Mouse (Mus musculus) thymus, adult 18-20 months (tissue): Measurements from ENCODE around the gene Cox7a2l.

Experiments
- DNase-seq, 2 experiments: peaks; one replicate each; pipeline ENCODE4 v3.0.0; 2022; ENCODE audit warnings: mixed read lengths in 2 of 2

Gene Cox7a2l

DNA sequence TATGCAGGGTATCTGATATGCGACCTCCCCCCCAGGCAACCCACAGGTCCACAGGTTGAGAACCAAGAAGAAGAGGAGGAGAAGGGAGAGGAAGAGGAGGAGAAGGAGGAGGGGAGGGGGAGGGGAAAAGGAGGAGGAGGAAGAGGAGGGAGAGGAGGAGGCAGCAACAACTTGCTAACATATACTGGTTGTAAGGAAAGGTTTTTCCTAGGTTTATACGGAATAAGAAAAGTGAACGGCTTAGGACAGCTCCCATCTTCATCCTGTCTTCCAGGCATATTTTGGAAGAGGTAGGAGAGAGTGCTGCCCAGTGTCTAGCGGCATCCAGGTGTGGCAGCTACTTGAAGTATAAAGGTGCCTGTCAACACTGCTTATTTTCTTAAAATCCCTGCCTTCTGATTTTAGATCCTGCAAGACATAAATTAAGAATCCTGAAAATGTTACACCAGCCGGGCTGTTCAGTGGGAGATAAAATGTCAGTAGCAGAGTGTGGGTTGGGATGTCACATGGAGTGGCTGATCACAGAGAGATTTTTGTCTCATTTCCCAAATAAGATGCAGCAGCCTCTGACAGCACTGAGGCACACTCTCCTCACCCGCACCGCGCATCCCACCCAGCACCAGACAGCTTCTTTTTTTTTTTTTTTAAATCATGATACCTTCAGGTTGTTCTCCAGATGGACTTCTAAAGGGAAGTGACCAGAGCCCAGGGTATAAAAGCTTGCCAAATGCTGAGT, at the start of gene Cox7a2l:
Gene Cox7a2l (minus strand): TSS at position 51 of the 736 bp plus-strand sequence.
- no peak for DNase-seq

DNA sequence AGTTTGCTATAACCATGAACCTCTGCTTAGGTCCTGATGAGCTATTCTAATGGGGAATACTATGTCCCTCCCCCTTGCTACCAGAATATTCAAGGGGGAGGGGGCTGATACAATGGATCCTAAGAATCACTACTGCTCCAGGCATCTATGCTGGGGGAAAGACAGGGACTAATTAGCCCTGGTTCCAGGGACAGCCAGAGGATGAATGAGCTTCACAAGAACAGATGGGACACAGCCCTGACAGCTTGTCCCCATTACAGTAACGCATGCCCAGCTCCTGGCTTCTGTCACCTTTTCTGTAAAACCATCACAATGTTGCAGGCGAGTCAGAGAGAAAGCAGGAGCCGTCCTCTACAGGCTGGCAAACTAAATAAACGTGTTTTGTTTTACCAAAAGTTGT, 48.4 kb upstream of the Cox7a2l start:
- no peak for DNase-seq

DNA sequence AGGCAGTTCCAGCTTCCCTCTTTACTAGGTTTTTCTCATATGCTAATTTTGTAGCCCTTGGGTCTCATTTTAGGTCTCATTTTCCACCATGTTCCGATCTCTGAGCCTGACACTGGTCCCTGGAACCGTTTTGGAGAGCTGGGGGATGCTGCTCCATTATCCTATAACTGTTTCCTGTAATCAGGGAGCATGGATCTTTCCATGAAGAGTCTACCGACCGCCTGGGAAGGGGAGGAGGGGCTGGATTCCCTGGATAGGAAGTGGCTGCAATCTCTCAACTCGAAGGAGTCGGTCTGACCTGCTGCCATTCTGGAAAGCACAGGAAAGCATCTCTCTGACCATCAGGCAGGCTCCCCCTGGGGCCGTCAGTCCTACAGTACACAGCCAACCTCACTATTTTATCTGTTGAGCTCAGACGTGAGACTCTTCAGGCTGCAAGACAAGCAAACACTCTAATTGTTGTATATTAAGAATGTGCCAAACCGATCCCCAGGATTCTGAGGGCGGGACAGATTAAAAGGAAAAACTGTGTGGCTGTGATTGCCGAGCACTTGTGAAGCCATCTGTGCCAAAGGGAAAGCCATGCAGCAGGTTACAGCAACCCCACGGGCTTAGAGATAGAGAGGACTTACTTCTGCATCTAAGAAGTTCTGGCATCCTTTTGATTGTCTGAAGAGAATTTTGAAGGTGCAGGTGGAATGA, 47.1 kb upstream of the Cox7a2l start:
- DNase-seq: no peak

DNA sequence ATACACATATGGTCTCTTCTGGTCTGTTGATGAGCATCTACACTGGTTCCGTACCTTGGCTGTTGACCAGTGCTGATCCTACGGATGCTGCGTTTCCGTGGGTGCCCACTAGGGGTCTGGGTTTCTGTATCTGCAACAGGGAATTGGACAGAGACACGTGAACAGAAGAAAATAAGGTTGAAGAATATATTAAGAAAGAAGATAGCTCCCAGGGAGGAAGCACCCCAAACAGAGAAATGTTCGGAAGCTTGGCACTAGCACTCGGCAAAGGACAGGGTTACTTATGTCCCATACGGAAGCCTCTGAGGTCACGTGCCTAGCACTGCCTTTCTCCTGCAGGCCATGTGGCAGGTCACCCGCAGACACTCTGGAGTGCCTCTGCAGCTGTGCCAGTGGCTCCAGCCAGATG, 46.6 kb upstream of the Cox7a2l start:
- DNase-seq: peak in 1 of 2 experiments; percentile 25

DNA sequence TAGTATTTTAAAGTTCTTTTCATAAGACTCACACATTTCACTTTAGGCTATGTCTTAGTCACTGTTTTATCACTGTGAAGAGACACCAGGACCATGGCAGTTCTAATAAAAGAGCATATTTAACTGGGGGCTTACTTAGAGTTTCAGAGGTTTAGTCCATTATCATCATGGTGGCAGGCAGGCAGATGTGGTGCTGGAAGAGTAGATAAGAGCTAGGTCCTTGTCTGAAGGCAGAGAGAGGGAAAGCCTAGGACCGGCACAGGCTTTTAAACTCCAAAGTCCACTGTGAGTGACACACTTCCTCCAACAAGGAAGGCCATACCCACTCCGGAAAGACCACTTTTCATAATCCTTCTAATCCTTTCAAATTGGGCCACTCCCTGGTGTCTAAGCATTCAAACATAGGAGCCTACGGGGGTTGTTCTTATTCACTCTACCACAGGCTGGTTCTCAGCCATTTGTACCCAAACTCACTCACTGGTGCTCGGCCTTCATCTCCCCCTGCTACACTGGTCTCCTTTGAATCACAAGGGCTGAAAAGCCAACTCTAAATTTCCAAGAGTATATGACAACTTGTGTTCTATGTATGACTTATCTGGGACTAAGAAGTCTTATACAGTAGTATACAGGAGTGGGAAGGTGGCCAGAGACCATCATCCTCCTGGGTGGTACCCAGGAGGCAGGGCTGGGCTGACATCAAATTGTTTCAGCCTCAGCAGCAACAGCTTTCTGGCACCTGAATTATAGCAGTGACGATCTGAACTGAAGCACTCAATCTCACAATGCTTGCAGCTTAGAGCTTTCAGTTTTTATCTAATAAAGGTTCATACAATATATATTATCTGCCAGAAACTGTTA, 45.3 kb upstream of the Cox7a2l start:
- no peak for DNase-seq

DNA sequence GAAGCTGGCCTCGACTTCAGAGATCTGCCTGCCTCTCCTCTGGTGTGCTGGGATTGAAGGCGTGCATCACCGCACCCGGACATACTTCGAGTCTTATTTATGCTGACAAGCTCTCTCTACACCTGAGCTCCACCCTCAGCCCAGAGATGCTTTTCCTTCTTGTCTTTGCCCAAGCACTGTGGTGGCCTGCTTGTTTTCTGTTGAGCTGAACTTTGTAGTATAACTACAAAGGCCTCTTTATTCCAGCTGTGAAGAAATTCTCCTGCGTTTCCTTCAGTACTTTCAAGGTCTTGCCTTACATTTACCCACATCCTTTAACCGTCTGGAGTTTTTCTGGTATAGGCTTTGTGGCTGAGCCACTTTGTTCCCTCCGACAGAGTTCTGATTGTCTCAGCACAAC, 42.0 kb upstream of the Cox7a2l start:
- DNase-seq: peak; percentile 28 to 61

DNA sequence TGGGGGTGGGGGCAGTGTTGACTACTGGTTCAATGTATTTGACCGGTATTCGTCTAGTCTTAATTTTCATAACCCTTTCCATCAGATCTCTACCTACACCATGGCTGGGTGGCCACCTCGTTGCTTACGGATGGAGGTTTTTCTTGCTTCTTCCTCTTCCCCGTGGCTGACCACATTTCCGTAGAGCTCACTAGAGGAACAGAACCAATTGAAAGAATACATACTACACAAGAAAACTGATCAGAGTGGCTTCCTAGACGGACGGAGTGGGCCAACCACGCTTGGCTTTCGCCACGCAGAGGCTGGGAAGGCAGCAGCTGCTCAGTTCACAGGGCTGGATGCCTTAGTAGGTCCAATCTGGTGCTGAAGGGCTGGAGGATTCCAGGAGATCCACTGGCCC, 38.7 kb upstream of the Cox7a2l start:
- DNase-seq: no peak

DNA sequence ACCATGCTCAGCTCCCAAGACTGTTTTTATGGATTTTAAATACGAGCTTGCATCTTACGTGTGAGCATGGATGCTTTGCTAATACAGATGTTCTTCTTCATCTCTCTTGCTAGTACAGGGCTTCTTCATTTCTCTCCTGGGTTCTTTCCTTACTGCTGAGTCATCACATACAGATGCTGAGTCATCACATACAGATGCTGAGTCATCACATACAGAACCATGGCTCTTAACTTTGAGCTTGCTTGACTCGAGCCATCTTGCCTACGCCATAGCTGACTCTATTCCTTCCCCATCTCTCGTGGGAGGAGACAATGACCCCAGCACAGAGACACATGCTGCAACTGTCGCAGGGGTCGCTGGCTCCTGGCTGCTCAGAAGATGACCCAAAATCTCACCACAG, 37.9 kb upstream of the Cox7a2l start:
- DNase-seq: no peak

DNA sequence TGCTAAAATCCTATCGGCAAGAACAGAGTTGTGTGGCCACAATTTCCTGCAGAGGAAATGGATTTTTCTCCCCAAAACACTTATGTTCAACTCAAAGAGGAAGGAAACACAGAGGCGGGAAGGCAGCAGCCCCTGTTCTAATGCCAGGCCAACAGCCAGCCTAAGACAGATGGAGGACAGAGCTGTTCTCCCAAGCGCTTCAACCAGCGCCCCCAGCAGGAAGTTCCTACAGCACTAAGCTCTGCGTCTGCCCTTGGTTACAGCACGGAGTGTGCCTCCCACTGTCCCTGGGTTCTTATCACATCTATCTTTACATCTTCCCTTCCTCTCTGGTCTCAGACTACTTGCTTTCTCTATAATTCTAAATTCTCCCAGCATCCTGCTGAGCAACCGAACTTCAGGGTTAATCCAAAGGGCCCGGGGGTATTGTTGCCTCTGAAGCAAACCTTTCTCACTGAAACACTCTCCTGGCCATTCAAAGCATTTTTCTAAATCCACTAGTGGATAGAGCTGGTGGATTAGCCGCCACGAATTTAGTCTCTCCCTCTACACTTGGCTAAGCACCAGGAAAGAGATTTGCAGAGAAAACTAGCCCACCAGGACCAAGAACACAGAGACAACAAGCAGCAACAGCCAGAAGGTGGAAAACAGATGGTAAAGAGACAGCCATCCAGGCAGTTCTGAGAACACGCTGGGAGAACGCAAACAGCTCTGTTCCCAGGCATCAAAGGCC, 31.5 kb upstream of the Cox7a2l start:
- DNase-seq: peak in 1 of 2 experiments; percentile 33

DNA sequence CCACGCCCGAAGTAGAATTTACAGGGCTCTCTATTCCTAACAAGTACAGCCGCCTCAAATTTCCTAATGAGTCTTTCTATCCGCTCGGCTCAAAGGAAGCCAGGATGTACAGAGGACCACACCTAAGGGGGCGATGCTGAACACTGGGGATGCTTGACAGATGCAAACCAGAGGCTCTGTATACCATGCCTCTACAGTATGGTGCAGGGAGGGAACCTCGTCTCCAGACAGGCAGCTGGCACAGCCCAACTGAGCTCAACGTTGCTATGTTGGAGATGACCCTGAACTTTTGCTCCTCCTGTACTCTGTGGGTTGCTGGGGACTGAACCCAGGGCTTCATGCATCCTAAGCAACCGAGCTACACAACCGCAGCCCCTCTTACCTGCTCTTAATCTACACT, 30.0 kb upstream of the Cox7a2l start:
- no peak for DNase-seq

DNA sequence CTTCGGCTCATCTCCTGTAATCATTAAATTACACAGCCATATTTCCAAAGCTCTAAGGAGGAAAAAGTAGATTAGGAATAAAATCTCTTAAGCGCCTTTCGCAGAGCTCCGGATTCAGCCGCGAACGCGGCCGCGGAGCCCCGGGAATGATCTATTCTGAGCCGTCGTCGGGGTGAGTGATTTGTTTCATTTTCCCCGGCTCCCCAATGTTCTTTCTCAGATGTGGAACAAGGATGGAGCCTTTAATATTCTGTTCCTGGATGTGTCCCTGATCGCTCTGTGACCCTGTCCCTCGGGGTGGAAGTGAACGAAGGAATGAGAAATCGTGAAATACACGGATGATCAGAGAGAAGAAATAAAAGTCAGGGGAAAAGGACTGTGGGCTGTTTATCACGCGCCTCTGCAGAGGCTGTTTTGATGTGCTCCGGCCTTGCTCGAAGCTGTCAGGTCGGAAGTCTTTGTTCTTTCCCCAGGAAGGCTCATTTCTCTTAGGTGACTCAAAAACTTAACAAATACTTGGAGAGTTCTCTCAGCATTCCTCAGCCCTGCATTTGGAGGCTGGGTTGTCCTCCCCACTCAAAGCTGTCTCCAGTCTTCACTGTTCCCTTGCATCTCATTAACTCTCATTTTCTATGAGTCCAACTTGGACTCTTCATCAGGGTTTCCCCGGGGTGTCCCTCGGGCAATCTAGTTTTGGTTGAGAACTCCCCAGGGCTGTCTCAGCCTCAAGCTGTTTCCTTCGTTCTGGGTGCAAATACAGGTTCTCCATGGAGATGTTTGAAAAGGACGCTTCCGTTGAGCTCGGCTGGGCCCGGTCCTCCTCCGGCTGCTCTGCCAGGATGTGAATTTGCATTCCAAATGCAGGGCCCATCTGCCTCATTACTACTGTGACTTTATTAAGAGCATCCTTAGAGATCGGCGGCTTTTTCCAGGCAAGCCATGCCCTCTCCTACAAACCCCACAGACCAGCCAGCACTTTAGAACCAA, 28.9 kb upstream of the Cox7a2l start:
- DNase-seq: no peak

DNA sequence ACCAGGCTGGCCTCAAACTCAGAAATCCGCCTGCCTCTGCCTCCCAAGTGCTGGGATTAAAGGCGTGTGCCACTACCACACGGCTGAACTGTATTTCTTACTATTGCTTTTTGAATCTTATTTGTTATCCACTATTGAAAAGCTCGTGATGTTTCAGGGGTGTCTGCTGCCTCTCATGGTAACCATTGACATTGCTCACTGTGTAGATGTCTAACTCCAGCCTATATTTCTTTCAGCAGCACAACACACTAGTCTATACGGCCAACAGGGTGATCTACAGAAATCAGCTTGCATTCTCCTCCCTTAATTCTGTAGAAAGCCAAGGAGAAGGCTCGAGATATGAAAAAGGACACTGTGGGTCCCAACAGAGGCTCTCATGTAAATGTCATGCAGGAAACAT, 28.1 kb upstream of the Cox7a2l start:
- DNase-seq: no peak

DNA sequence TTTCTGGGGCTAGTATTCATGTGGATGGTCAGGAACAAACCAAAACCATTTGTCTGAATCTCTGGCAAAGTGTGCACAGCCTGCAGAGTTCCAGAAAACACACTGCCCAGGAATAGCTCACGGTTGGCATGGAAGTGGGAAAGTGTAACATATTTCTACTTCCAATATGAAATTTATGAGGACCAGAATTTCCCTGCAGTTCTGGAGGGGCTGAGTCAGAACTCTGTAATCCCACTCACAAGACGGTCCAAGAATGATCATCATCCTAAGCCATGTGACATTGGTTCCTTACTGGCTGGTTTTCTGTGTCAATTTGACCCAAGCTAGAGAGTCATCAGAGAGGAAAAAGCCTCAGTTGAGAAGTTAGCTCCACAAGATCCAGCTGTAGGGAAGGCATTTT, 25.3 kb upstream of the Cox7a2l start:
- DNase-seq: no peak

DNA sequence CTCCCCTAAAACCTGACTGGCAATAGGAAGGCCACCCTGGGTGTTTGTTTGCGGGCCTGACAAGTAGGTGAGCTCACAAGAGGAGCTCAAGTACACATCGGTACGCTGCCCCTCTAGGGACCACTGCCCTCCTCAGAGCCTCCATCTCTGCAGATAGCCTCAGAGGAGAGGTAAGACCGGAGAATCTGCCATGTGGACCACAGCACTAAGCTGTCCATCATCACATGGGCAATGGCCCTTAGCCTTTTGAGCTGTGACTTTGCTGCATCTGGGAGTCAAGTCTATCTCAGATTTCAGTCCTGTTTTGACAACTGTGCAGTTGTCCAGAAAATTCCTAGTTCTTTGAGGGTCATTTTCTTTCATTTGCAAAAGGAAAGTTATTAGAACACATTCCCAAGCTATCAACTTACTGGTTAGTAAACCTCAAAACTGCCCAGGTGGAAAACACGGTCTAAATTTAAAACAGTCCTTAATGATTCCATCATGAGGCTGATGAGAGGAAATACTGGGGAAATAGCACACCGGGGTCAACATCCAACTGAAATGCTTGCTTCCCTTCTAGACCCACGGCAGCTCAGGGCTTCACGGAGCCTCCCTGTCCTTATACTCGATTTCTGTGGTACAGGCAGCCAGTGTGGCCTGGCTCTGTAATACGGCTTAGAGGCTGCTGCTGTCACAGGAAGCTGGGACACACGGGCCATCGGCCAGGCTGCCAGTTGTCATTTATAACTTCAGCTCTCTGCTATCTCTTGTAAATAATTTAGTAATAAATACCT, 22.3 kb upstream of the Cox7a2l start:
- no peak for DNase-seq

DNA sequence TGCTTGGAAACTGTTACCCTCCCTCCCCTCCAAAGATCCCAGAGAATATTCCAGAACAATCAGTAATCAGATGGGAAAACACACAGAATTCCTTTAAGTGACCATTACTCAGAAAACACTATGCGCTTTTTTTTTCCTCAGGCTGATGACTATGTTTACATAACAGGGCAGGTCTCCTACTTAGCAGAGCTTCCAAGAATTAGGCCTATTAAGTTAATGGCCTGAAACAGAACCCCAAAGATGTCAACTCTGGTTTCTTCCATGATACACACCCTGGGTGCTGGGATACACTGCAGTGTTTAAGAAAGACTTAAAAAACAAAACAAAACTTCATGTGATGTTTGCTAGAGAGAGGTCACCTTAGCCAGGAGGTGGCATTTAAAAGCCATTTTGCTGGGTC, 21.6 kb upstream of the Cox7a2l start:
- DNase-seq: no peak

DNA sequence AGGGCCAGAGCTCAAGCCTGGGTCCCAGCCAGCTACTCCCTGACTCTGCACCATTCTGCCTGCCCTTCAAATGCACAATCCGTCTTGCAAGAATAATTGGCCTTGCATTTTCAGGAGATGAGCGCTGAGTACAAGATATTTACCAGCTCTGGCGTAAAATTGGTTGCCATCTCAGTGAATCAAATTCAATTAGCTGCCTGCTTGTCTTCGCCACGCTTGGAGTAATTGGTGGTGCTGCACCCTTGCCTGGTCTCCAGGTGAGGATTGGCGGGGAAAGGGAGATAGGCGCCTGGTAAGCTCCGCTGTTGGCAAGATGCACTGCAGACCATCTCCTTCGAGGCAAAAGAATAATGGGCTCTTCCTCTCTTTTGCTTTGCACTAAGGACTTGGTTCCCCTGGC, 21.0 kb upstream of the Cox7a2l start:
- DNase-seq: no peak

DNA sequence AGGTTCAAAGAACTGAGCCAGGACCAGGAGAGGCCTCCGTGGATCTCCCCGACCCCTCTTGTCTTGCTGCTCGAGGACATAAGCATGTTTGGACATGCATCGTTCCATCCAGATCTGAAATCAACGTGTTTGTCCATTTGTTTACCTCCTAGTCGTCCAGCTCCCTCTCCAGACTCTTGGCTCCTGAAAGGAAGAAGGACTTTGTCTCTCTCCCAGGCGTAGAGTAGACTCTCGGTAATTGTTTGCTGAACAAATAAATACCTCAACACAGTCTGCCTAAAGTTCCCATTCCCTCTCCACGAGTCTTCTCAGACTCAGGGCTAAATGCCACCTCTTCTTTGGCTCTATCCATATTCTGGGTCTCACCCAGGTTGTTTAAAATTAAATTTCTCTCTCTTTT, 16.0 kb upstream of the Cox7a2l start:
- no peak for DNase-seq

DNA sequence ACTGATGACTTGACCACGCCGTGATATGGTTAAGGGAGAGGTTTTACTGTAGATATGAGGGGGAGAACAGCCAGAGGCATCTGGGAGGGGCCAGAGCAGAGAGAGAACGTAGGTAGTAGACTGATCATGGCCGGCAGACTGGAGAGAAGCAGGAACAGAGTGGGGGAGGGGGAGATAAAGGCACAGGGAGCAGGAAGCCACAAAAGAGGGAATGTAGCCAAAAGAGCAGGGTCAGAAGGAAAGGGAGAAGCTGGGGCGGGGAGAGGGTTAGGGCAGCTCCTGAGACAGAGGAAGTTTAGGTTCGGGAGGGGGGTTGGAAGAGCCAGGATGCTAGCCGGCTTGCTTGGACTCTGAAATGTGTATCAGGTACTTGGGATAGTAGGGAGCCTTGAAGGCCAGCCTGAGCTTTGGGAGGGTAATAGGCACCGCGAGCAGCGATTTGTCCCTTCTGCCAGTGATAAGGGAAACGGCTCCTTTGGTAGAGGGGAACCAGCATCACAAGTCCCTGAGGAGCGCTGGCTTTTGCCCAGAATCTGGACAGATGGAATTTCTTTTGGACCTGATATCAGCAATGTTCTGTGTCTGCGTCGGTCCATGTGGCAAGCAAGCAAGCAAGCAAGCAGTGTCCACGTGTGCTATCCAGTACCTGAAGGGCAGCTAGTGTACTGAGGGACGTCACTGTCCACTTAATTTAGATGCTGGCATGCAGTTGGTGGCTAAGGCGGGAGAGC, 10.7 kb upstream of the Cox7a2l start:
- DNase-seq: peak in 1 of 2 experiments; percentile 30

DNA sequence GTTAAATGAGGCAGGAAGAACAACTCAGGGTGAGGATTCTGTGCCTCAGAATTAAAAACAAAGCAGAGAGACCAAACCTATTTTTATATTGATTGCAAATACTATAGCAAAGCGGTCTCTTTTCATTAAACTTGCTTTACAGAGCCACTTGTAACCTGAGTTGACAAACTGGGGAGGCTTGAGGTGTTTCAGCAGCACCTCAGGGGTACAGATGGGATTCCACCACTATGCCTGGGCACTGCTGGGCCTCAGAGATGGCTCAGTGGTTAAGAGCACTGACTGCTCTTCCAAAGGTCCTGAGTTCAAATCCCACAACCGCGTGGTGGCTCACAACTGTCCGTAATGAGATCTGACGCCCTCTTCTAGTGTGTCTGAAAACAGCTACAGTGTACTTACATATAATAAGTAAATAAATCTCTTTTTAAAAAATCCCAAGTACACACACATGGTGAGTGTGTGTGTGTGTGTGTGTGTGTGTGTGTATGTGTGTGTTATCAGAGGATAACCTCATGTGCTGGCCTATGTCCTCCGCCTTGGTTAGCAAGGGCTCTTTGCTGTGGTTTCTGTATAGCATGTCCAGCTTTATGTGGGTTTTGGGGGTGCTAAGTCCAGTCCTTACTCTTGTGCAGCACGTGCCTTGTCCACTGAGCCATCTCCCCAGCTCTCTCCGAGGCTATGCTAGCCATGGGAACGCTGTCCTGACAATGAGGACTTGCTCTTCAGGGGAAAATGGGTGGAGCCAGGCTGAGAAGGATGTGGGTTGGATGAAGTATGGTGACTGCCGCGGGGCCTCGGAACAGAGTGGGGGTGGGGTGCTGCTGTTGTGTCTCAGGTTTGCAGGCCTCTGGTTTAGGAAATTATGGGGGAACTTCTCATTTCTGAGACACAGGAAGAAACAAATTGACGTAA, 9.7 kb upstream of the Cox7a2l start:
- DNase-seq: peak; percentile 49 to 70
